Mouse (Mus musculus) yolk sac, embryonic 10.5 days (tissue): Measurements from ENCODE around the gene Wfdc2.
"Not testable (repeated sequence)": the region's sequence is repeated elsewhere in the genome, so short reads cannot be mapped to it uniquely, and the experiment has no call there.

Source experiments
- DNase-seq: peaks from one replicate; pipeline ENCODE4 v3.0.0-alpha.2; 2017; ENCODE audit warnings: low spot score

Gene Wfdc2

GRCm38 (mm10) chr2:164549338-164549737, 12.9 kb upstream of the Wfdc2 start:
- DNase-seq, result no peak

GRCm38 (mm10) chr2:164549963-164550894, 12.0 kb upstream of the Wfdc2 start:
- DNase-seq, result no peak

GRCm38 (mm10) chr2:164550895-164551269, 11.3 kb upstream of the Wfdc2 start:
- DNase-seq, result no peak

GRCm38 (mm10) chr2:164551502-164551901, 10.7 kb upstream of the Wfdc2 start:
- DNase-seq, result no peak

GRCm38 (mm10) chr2:164558426-164558825, 3.8 kb upstream of the Wfdc2 start:
- no peak for DNase-seq

- no peak for DNase-seq
These were observed 3.1 kb upstream of the Wfdc2 start for GRCm38 (mm10) chr2:164558991-164559645.

GRCm38 (mm10) chr2:164560106-164560505, 2.1 kb upstream of the Wfdc2 start:
- DNase-seq, result no peak

- DNase-seq, result peak; percentile 42
These were observed 1.3 kb downstream of the Wfdc2 start for GRCm38 (mm10) chr2:164563339-164564038.

GRCm38 (mm10) chr2:164564346-164564745, 2.1 kb downstream of the Wfdc2 start:
- DNase-seq, result no peak

GRCm38 (mm10) chr2:164566997-164567396, 4.8 kb downstream of the Wfdc2 start:
- DNase-seq, result no peak

GRCm38 (mm10) chr2:164567460-164567859, 5.2 kb downstream of the Wfdc2 start:
- no peak for DNase-seq

GRCm38 (mm10) chr2:164573359-164573758, 11.1 kb downstream of the Wfdc2 start, which contains the start of gene Spint3:
TSS of gene Spint3 (minus strand) at chr2:164573459.
- DNase-seq, result not testable (repeated sequence)

- DNase-seq, result not testable (repeated sequence)
These were observed 23.0 kb downstream of the Wfdc2 start, which contains the start of gene Wfdc6a for GRCm38 (mm10) chr2:164585025-164585725. TSS of gene Wfdc6a (minus strand) at chr2:164585447.

- DNase-seq, result peak; percentile 37
These were observed 29.8 kb downstream of the Wfdc2 start for GRCm38 (mm10) chr2:164592014-164592413.

- DNase-seq, result no peak
These were observed 31.3 kb downstream of the Wfdc2 start, which contains the start of gene Eppin for GRCm38 (mm10) chr2:164593494-164593893. TSS of gene Eppin (minus strand) at chr2:164593594.

GRCm38 (mm10) chr2:164600179-164600578, 38.0 kb downstream of the Wfdc2 start:
- no peak for DNase-seq

- DNase-seq, result no peak
These were observed 41.3 kb downstream of the Wfdc2 start for GRCm38 (mm10) chr2:164603482-164603881.

GRCm38 (mm10) chr2:164604411-164604810, 42.2 kb downstream of the Wfdc2 start:
- DNase-seq, result no peak

GRCm38 (mm10) chr2:164608781-164609180, 46.6 kb downstream of the Wfdc2 start:
- DNase-seq, result no peak

GRCm38 (mm10) chr2:164613471-164613870, 51.3 kb downstream of the Wfdc2 start, which contains the start of the genes Wfdc6b and Wfdc8:
TSS of gene Wfdc6b (plus strand) at chr2:164613522.
TSS of gene Wfdc8 (minus strand) at chr2:164613626.
- DNase-seq, result not testable (repeated sequence)

- DNase-seq, result no peak
These were observed 53.2 kb downstream of the Wfdc2 start for GRCm38 (mm10) chr2:164615386-164615785.
